Mouse (Mus musculus) midbrain, embryonic 11.5 days (tissue): Measurements from ENCODE around the gene Adat1. TPM values are rescaled to one million over a fixed set of nuclear protein-coding genes. Genes with fewer than 3 reads are reported as not detected.
"Not testable (repeated sequence)": the region's sequence is repeated elsewhere in the genome, so short reads cannot be mapped to it uniquely, and the experiment has no call there.

Experiments used
- ATAC-seq: fragments of 200-750 bp; cut with Nextera tagmentation; 2 replicates; pipeline ENCODE4 v1.8.0; 2017; ENCODE audit warnings: moderate TSS enrichment, moderate library complexity; ENCODE audit not compliant: low FRiP score
- DNase-seq: peaks from one replicate; pipeline ENCODE4 v3.0.0; 2015; ENCODE audit warnings: low spot score; ENCODE audit errors: missing footprints
- H3K27ac ChIP-seq: fragments of 300-500 bp; sonication (generic); 2 replicates; pipeline ENCODE4 v1.5.1; 2014; ENCODE audit warnings: low read depth, low read length
- H3K27me3 ChIP-seq: fragments of 300-500 bp; sonication (generic); 2 replicates; pipeline ENCODE4 v1.6.1; 2014; ENCODE audit warnings: mild to moderate bottlenecking, low read length, moderate library complexity, mixed read lengths; ENCODE audit not compliant: control insufficient read depth, insufficient read depth
- H3K36me3 ChIP-seq: fragments of 300-500 bp; sonication (generic); 2 replicates; pipeline ENCODE4 v1.6.1; 2014; ENCODE audit warnings: mild to moderate bottlenecking, low read length, moderate library complexity, mixed read lengths; ENCODE audit not compliant: control insufficient read depth, insufficient read depth
- H3K4me1 ChIP-seq: fragments of 300-500 bp; sonication (generic); 2 replicates; pipeline ENCODE4 v1.6.1; 2014; ENCODE audit warnings: low read length; ENCODE audit not compliant: control insufficient read depth, insufficient read depth
- H3K4me2 ChIP-seq: fragments of 300-500 bp; sonication (generic); 2 replicates; pipeline ENCODE4 v1.6.1; 2014; ENCODE audit warnings: mild to moderate bottlenecking, moderate library complexity
- H3K4me3 ChIP-seq: fragments of 300-500 bp; sonication (generic); 2 replicates; pipeline ENCODE4 v1.5.1; 2014; ENCODE audit warnings: low read depth, low read length
- H3K9ac ChIP-seq: fragments of 300-500 bp; sonication (generic); 2 replicates; pipeline ENCODE4 v1.6.1; 2014; ENCODE audit warnings: low read length
- H3K9me3 ChIP-seq: fragments of 300-500 bp; sonication (generic); 2 replicates; pipeline ENCODE4 v1.6.1; 2016; ENCODE audit warnings: low read length; ENCODE audit not compliant: control insufficient read depth
- WGBS: fragments of 180-500 bp; shearing (Covaris S2); extraction: QIAGEN DNeasy Blood & Tissue Kit; methylation state at CpG from one replicate; pipeline ENCODE4 v1.1.7; 2014; 5-methylcytosine and 5-hydroxymethylcytosine counted together
- polyA plus RNA-seq: library from polyadenylated mRNA; unstranded; fragments of >200 nt; fragmentation: Nextera tagmentation; extraction: Ambion mirVana; gene quantifications from 2 replicates; pipeline ENCODE4 v1.2.1, GENCODE M21; 2014

The Adat1 gene
- polyA plus RNA-seq, 1 experiment from 2014 or later: 9.1 TPM

- 92% methylated on average over 3 of the region's 3 CpGs for WGBS
- Histone ChIP-seq H3K9ac (no peak overlapping the region), H3K4me2 (no peak overlapping the region), H3K27me3 (no peaks in the 10 kb centered on the region), H3K9me3 (no peaks in the 10 kb centered on the region), H3K36me3 (peaks cover 5% of the 10 kb centered on the region; the same call in 1 of the 2 replicates), H3K4me3 (no peak overlapping the region), H3K4me1 (no peaks in the 10 kb centered on the region), H3K27ac (no peak overlapping the region)
- ATAC-seq: no peak
- no peak for DNase-seq
These were observed 41.3 kb downstream of the Adat1 start for GRCm38 (mm10) chr8:111950846-111951245.

GRCm38 (mm10) chr8:111947954-111948353, 44.1 kb downstream of the Adat1 start:
- Histone ChIP-seq H3K27me3 (no peaks in the 10 kb centered on the region), H3K27ac (no peak overlapping the region), H3K4me2 (no peak overlapping the region), H3K36me3 (peaks cover 10% of the 10 kb centered on the region), H3K4me1 (no peaks in the 10 kb centered on the region), H3K9me3 (no peaks in the 10 kb centered on the region), H3K9ac (no peak overlapping the region), H3K4me3 (no peak overlapping the region)
- DNase-seq (no peak), ATAC-seq (no peak)
- 93% methylated on average over 8 of the region's 8 CpGs for WGBS

DNA sequence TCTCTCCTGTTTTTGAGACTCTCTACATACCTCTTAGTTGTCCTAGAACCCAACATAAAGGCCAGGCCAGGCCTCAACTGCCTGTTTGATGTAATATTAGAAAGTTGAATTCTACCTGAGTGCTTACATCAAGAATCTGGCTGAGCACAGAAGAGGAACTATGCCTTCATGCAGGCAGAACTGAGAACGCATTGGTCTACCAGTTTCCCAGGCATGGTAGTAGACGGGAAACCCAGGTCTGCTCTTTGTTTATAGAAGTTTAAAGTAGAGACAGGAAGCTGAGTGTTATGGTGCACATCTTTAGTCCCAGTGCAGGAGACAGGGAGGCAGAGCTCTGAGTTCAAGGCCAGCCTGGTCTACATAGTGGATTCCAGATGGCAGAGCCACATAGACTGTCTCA, 45.0 kb downstream of the Adat1 start:
- H3K36me3 ChIP-seq: peaks cover 10% of the 10 kb centered on the region
- no peaks in the 10 kb centered on the region for H3K9me3 ChIP-seq
- H3K9ac ChIP-seq: no peak overlapping the region
- no peak overlapping the region for H3K27ac ChIP-seq
- no peaks in the 10 kb centered on the region for H3K27me3 ChIP-seq
- 92% methylated on average over 2 of the region's 2 CpGs for WGBS
- no peak for DNase-seq
- no peak for ATAC-seq
- no peak overlapping the region for H3K4me2 ChIP-seq
- no peaks in the 10 kb centered on the region; the same call in 1 of the 2 replicates for H3K4me1 ChIP-seq
- no peak overlapping the region for H3K4me3 ChIP-seq

DNA sequence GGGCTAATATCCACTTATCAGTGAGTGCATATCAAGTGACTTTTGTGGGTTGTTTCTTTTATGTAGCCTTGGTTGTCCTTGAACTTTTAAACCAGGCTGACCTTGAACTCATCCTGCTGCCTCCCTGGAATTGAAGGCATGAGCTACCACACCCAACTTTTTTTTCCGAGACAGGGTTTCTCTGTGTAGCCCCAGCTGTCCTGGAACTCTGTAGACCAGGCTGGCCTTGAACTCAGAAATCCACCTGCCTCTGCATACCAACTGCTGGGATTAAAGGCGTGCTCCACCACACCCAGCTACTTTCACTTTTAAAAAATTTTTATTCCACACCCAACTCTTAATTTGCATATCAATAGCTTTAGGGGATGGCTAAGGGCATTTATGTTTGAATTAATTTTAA, 48.6 kb downstream of the Adat1 start:
- Histone ChIP-seq H3K4me3 (no peak overlapping the region), H3K27me3 (no peaks in the 10 kb centered on the region), H3K9me3 (no peaks in the 10 kb centered on the region), H3K4me2 (no peak overlapping the region), H3K4me1 (peaks cover 13% of the 10 kb centered on the region), H3K27ac (no peak overlapping the region), H3K36me3 (peaks cover 8% of the 10 kb centered on the region), H3K9ac (no peak overlapping the region)
- DNase-seq: no peak
- no peak for ATAC-seq
- WGBS: 91% methylated on average over 2 of the region's 2 CpGs

GRCm38 (mm10) chr8:111941101-111941454, 51.0 kb downstream of the Adat1 start:
- H3K4me1 ChIP-seq: peaks cover 13% of the 10 kb centered on the region
- H3K27me3 ChIP-seq: no peaks in the 10 kb centered on the region
- peak overlapping the region; percentile 96 for H3K4me3 ChIP-seq
- H3K9ac ChIP-seq: peak overlapping the region; percentile 88
- H3K4me2 ChIP-seq: peak overlapping the region; percentile 95
- under 1% methylated on average over 22 of the region's 23 CpGs for WGBS
- no peak overlapping the region for H3K27ac ChIP-seq
- peak; percentile 22 for ATAC-seq
- H3K36me3 ChIP-seq: peaks cover 8% of the 10 kb centered on the region
- no peaks in the 10 kb centered on the region for H3K9me3 ChIP-seq
- DNase-seq: peak; percentile 85

- DNase-seq (peak; percentile 100), ATAC-seq (peak; percentile 99)
- H3K36me3 ChIP-seq: peaks cover 7% of the 10 kb centered on the region
- no peaks in the 10 kb centered on the region for H3K9me3 ChIP-seq
- peaks cover 13% of the 10 kb centered on the region for H3K4me1 ChIP-seq
- under 1% methylated on average over 64 of the region's 65 CpGs for WGBS
- peak within 1 kb of the TSS; percentile 88 for H3K9ac ChIP-seq
- H3K4me3 ChIP-seq: peak within 1 kb of the TSS; percentile 96
- H3K27me3 ChIP-seq: no peaks in the 10 kb centered on the region
- H3K4me2 ChIP-seq: peak within 1 kb of the TSS; percentile 95
- no peak within 1 kb of the TSS for H3K27ac ChIP-seq
These were observed 51.7 kb downstream of the Adat1 start, which contains the start of gene Gabarapl2 for GRCm38 (mm10) chr8:111940171-111941100. TSS of gene Gabarapl2 (plus strand) at chr8:111940703.

DNA sequence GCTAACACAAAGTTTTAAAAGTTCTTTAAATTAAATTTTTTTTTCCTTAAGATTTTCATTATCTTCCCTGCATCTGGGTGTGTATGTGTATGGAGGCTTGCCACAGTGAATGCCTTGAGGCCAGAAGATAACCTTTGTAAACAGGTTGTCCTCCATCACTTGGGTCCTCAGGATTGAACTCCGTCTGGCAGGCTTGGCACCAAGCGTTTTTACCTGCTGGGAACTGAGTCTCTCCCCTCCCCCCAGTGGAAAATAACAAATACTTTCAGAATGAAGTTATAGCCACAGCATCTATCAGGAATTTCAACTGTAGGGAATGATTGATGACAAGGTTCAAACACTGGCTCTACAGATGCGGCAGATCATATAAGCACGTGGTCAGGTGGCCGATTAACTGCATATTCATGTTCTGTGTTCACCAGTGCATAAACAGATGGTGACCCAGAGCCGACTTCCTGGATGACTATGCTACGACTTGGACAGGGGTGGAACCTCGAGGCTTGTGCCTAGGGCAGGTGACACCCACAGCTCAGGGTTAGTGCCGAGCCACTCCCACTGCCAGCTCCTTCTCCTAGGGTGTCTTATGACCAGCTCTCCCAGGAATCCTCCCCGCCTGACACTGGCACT, 52.5 kb downstream of the Adat1 start:
- H3K9me3 ChIP-seq: no peaks in the 10 kb centered on the region
- peak overlapping the region; percentile 77 for H3K4me2 ChIP-seq
- no peaks in the 10 kb centered on the region for H3K27me3 ChIP-seq
- H3K4me1 ChIP-seq: peaks cover 13% of the 10 kb centered on the region
- peak; percentile 51 for ATAC-seq
- peak overlapping the region; percentile 45 for H3K9ac ChIP-seq
- H3K4me3 ChIP-seq: peak overlapping the region; percentile 96
- peak; percentile 84 for DNase-seq
- peaks cover 3% of the 10 kb centered on the region; the same call in 1 of the 2 replicates for H3K36me3 ChIP-seq
- 13% methylated on average over 10 of the region's 10 CpGs for WGBS
- no peak overlapping the region for H3K27ac ChIP-seq

GRCm38 (mm10) chr8:111938076-111938985, 53.8 kb downstream of the Adat1 start:
- WGBS: 86% methylated on average over 8 of the region's 9 CpGs
- H3K9ac ChIP-seq: not testable (repeated sequence)

More at GRCm38 (mm10) chr8:111938076-111938985, 53.8 kb downstream of the Adat1 start:
- DNase-seq, H3K27me3 ChIP-seq, H3K4me3 ChIP-seq, ATAC-seq, H3K36me3 ChIP-seq, H3K27ac ChIP-seq, H3K9me3 ChIP-seq, H3K4me2 ChIP-seq: not testable (repeated sequence)
- peaks cover 13% of the 10 kb centered on the region for H3K4me1 ChIP-seq
